Mouse (Mus musculus): ENCODE measurements around the gene Irx5. TPM values are rescaled to one million over a fixed set of nuclear protein-coding genes. Genes with fewer than 3 reads are reported as not detected.

Gene Irx5
- polyA plus RNA-seq, 1 experiment from 2014 or later, result 15.4 TPM

- Histone ChIP-seq H3K4me1 (ENCODE audit: control insufficient read depth, insufficient read depth, low read length) (no peaks in the 10 kb centered on the region; the same call in 1 of the 2 replicates), H3K4me2 (ENCODE audit: low read depth, severe bottlenecking) (no peak overlapping the region), H3K27me3 (ENCODE audit: control insufficient read depth, insufficient read depth, low read length) (no peaks in the 10 kb centered on the region; the same call in 1 of the 2 replicates), H3K4me3 (ENCODE audit: low read depth, low read length) (no peak overlapping the region), H3K36me3 (ENCODE audit: control insufficient read depth, insufficient read depth, low read length) (no peaks in the 10 kb centered on the region), H3K27ac (replicated peaks; ENCODE audit: low read depth, low read length) (no peak overlapping the region), H3K9ac (ENCODE audit: low read length) (no peak overlapping the region), H3K9me3 (ENCODE audit: control insufficient read depth, low read length) (no peaks in the 10 kb centered on the region)
- WGBS, result 69% methylated on average over 6 of the region's 6 CpGs
- no peak for ATAC-seq (ENCODE audit: insufficient number of reproducible peaks, low FRiP score, low TSS enrichment, low read depth)
- no peak for DNase-seq (ENCODE audit: low spot score)
Observed at GRCm38 (mm10) chr8:92336041-92336440, 21.4 kb upstream of the Irx5 start.

GRCm38 (mm10) chr8:92343544-92343943, 13.9 kb upstream of the Irx5 start:
- Histone ChIP-seq H3K27me3 (ENCODE audit: control insufficient read depth, insufficient read depth, low read length) (no peaks in the 10 kb centered on the region), H3K36me3 (ENCODE audit: control insufficient read depth, insufficient read depth, low read length) (no peaks in the 10 kb centered on the region), H3K4me3 (ENCODE audit: low read depth, low read length) (no peak overlapping the region), H3K9me3 (ENCODE audit: control insufficient read depth, low read length) (no peaks in the 10 kb centered on the region), H3K9ac (ENCODE audit: low read length) (no peak overlapping the region), H3K27ac (replicated peaks; ENCODE audit: low read depth, low read length) (no peak overlapping the region), H3K4me1 (ENCODE audit: control insufficient read depth, insufficient read depth, low read length) (no peaks in the 10 kb centered on the region), H3K4me2 (ENCODE audit: low read depth, severe bottlenecking) (no peak overlapping the region)
- ATAC-seq (ENCODE audit: insufficient number of reproducible peaks, low FRiP score, low TSS enrichment, low read depth) (no peak), DNase-seq (ENCODE audit: low spot score) (no peak)
- WGBS, result 93% methylated on average over 4 of the region's 4 CpGs

- ATAC-seq (ENCODE audit: insufficient number of reproducible peaks, low FRiP score, low TSS enrichment, low read depth) (no peak), DNase-seq (ENCODE audit: low spot score) (no peak)
- no peak overlapping the region for H3K4me3 ChIP-seq (ENCODE audit: low read depth, low read length)
- no peak overlapping the region for H3K4me2 ChIP-seq (ENCODE audit: low read depth, severe bottlenecking)
- H3K9ac ChIP-seq (ENCODE audit: low read length), result no peak overlapping the region
- no peaks in the 10 kb centered on the region for H3K36me3 ChIP-seq (ENCODE audit: control insufficient read depth, insufficient read depth, low read length)
- H3K27me3 ChIP-seq (ENCODE audit: control insufficient read depth, insufficient read depth, low read length), result peaks cover 10% of the 10 kb centered on the region
- H3K9me3 ChIP-seq (ENCODE audit: control insufficient read depth, low read length), result no peaks in the 10 kb centered on the region
- WGBS, result 88% methylated on average over 11 of the region's 11 CpGs
- H3K27ac ChIP-seq (replicated peaks; ENCODE audit: low read depth, low read length), result no peak overlapping the region
- H3K4me1 ChIP-seq (ENCODE audit: control insufficient read depth, insufficient read depth, low read length), result no peaks in the 10 kb centered on the region; the same call in 1 of the 2 replicates
Observed at GRCm38 (mm10) chr8:92349898-92350486, 7.4 kb upstream of the Irx5 start.

GRCm38 (mm10) chr8:92353405-92353804, 4.0 kb upstream of the Irx5 start:
- Histone ChIP-seq H3K9ac (ENCODE audit: low read length) (no peak overlapping the region), H3K36me3 (ENCODE audit: control insufficient read depth, insufficient read depth, low read length) (no peaks in the 10 kb centered on the region), H3K27me3 (ENCODE audit: control insufficient read depth, insufficient read depth, low read length) (peaks cover 28% of the 10 kb centered on the region), H3K9me3 (ENCODE audit: control insufficient read depth, low read length) (no peaks in the 10 kb centered on the region), H3K4me3 (ENCODE audit: low read depth, low read length) (no peak overlapping the region), H3K4me1 (ENCODE audit: control insufficient read depth, insufficient read depth, low read length) (peaks cover 12% of the 10 kb centered on the region), H3K27ac (replicated peaks; ENCODE audit: low read depth, low read length) (no peak overlapping the region), H3K4me2 (ENCODE audit: low read depth, severe bottlenecking) (no peak overlapping the region)
- ATAC-seq (ENCODE audit: insufficient number of reproducible peaks, low FRiP score, low TSS enrichment, low read depth), result no peak
- no peak for DNase-seq (ENCODE audit: low spot score)
- WGBS, result 10% methylated on average over 6 of the region's 6 CpGs

GRCm38 (mm10) chr8:92354536-92355482, 2.6 kb upstream of the Irx5 start:
- WGBS, result 3% methylated on average over 22 of the region's 22 CpGs
- Histone ChIP-seq H3K9me3 (ENCODE audit: control insufficient read depth, low read length) (no peaks in the 10 kb centered on the region), H3K4me2 (ENCODE audit: low read depth, severe bottlenecking) (peak overlapping the region; percentile 84), H3K4me1 (ENCODE audit: control insufficient read depth, insufficient read depth, low read length) (peaks cover 12% of the 10 kb centered on the region), H3K27me3 (ENCODE audit: control insufficient read depth, insufficient read depth, low read length) (peaks cover 37% of the 10 kb centered on the region), H3K36me3 (ENCODE audit: control insufficient read depth, insufficient read depth, low read length) (no peaks in the 10 kb centered on the region), H3K27ac (replicated peaks; ENCODE audit: low read depth, low read length) (no peak overlapping the region), H3K9ac (ENCODE audit: low read length) (peak overlapping the region; percentile 19; the same call in 1 of the 2 replicates), H3K4me3 (ENCODE audit: low read depth, low read length) (peak overlapping the region; percentile 53)
- peak; percentile 52 for DNase-seq (ENCODE audit: low spot score)
- no peak for ATAC-seq (ENCODE audit: insufficient number of reproducible peaks, low FRiP score, low TSS enrichment, low read depth)

- ATAC-seq (ENCODE audit: insufficient number of reproducible peaks, low FRiP score, low TSS enrichment, low read depth), result peak; percentile 96
- H3K4me1 ChIP-seq (ENCODE audit: control insufficient read depth, insufficient read depth, low read length), result peaks cover 15% of the 10 kb centered on the region
- H3K9me3 ChIP-seq (ENCODE audit: control insufficient read depth, low read length), result no peaks in the 10 kb centered on the region
- peak overlapping the region; percentile 53 for H3K4me3 ChIP-seq (ENCODE audit: low read depth, low read length)
- H3K36me3 ChIP-seq (ENCODE audit: control insufficient read depth, insufficient read depth, low read length), result no peaks in the 10 kb centered on the region
- H3K27me3 ChIP-seq (ENCODE audit: control insufficient read depth, insufficient read depth, low read length), result peaks cover 46% of the 10 kb centered on the region
- WGBS, result under 1% methylated on average over 93 of the region's 93 CpGs
- peak overlapping the region; percentile 34; the same call in 1 of the 2 replicates for H3K9ac ChIP-seq (ENCODE audit: low read length)
- peak overlapping the region; percentile 84 for H3K4me2 ChIP-seq (ENCODE audit: low read depth, severe bottlenecking)
- 0 out of 2 replicates have a peak overlapping the region, but pooled peaks have one; percentile 33 for H3K27ac ChIP-seq (replicated peaks; ENCODE audit: low read depth, low read length)
- DNase-seq (ENCODE audit: low spot score), result peak; percentile 100
Observed at GRCm38 (mm10) chr8:92355701-92356612, 1.5 kb upstream of the Irx5 start.

GRCm38 (mm10) chr8:92356613-92357375, 631 bp upstream of the Irx5 start:
- H3K27me3 ChIP-seq (ENCODE audit: control insufficient read depth, insufficient read depth, low read length), result peaks cover 51% of the 10 kb centered on the region

More at GRCm38 (mm10) chr8:92356613-92357375, 631 bp upstream of the Irx5 start:
- ATAC-seq (ENCODE audit: insufficient number of reproducible peaks, low FRiP score, low TSS enrichment, low read depth) (peak; percentile 27), DNase-seq (ENCODE audit: low spot score) (no peak)
- no peaks in the 10 kb centered on the region for H3K36me3 ChIP-seq (ENCODE audit: control insufficient read depth, insufficient read depth, low read length)
- peaks cover 16% of the 10 kb centered on the region for H3K4me1 ChIP-seq (ENCODE audit: control insufficient read depth, insufficient read depth, low read length)
- peak overlapping the region; percentile 42; the same call in 1 of the 2 replicates for H3K27ac ChIP-seq (replicated peaks; ENCODE audit: low read depth, low read length)
- WGBS, result under 1% methylated on average over 40 of the region's 40 CpGs
- H3K9me3 ChIP-seq (ENCODE audit: control insufficient read depth, low read length), result no peaks in the 10 kb centered on the region
- peak overlapping the region; percentile 76 for H3K9ac ChIP-seq (ENCODE audit: low read length)
- H3K4me3 ChIP-seq (ENCODE audit: low read depth, low read length), result peak overlapping the region; percentile 53
- peak overlapping the region; percentile 84 for H3K4me2 ChIP-seq (ENCODE audit: low read depth, severe bottlenecking)
